Mouse (Mus musculus) c-Kit-positive CD71-negative TER-119-negative erythroid progenitor cells, embryonic 14.5 days (primary cell): ENCODE measurements around the gene Scgb1a1.
"Not testable (repeated sequence)": the region's sequence is repeated elsewhere in the genome, so short reads cannot be mapped to it uniquely, and the experiment has no call there.

Source experiments
- DNase-seq: peaks from one replicate; pipeline ENCODE4 v3.0.0-alpha.2; 2013; ENCODE audit warnings: low read depth

Gene Scgb1a1

DNA sequence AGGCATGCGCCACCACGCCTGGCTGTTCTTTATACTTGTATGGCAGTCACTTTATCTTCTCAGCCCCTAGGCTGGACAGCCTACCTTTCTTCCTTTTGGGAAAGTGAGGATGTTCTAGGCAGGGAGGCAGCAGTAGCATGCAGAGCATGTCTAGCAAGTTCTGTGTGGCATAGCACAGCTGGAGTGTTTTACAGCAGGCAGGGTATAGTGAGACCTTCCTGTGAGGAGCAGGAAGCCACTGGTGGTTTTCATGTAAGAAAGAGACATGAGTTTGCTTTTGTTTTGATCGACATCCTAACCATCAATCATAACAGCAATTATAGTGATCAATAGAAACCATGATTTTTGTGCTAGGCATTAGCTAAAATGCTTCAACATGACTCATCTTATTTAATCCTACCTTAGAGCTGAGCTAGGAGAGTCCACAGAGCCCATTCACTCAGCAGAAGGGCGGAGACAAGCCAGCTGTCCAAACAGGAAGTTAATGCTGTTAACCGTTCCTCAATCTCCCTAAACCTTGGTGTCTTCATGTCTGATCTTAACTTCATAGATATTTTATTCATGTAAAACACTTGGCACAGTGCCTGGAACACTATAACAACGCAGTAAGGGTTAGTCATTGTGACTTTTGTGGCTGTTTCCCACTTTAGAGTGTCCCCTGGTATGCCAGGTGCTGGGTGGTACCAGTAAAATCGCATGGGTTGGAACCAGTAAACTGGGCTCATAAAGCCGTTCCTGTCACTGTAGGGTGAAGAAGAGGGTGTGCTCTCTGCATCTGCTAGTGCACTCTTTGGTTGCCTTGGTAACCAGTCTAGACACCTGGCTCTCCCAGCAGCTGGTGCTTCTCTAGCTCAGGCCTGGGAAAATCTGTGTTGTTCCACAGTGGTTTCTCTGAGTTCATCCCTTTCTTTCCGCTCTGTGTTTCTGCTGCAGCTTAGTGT is 21.9 kb downstream of the Scgb1a1 start:
- no peak for DNase-seq

DNA sequence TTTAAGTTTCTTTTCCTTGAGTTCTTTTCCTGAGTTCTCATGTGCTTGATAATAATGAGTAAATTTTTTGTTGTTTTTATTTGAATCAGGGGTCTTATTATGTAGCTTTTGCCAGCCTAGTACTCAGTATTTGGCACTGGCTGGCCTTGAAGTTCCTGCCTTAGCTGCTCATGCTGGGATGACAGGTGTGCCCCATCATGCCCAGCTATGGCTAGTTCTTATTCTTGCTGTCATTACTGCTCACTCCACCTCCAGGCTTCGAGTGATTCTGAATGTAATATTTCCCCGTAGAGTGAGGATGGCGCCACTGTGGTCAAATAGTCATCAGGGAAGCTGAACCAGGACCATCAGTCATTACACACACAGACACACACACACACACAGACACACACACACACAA is 23.9 kb downstream of the Scgb1a1 start:
- no peak for DNase-seq

DNA sequence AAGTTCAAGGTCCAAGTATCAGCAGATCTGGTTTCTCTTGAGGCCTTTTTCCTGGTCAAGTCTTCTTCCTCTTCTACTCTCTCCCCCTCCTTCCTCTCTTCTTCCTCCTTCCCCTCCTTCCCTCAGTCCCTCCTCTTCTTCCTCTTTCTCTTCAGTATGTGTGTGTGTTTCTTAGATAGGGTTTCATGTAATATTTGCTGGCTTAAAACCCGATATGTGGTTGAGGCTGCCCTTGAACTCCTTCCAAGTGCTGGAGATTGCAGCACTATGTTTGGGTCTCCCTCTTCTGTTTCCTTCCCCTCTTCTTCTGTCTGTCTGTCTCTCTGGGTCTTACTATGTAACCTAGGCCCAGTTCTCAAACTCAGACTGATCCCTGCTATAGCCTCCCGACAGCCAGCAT is 24.9 kb downstream of the Scgb1a1 start:
- no peak for DNase-seq

DNA sequence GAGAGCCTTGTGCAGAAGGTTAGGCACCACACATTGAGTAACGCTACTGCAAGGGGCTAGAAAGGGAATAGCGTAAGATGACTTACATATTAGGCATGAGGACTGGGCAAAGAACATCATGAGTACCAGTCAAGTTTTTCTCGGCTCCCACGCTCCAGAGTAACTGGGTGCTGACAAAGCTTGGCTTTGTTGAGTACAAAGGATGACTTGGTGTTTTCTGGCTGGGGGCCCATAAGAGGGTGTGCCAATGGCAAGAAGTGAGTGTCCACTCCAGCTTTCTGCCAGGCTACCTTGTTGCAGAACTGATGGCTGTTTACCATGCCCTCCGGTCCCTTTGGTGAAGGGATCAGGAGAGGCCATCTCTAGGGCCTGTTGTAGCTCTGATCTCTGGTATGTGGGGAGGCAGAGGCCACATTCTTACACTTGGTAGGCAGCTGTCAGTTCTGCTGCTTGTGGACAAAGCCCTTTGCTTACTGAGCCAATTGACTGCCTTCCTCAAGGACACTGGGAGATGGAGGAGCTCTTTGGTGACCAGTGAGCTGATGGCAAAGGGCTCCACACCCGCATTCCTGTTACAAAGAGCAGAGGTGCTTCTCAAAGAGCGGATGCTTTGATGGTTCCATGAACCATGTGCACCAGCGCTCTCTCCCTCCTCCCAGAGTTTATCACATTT is 26.4 kb downstream of the Scgb1a1 start:
- DNase-seq: no peak

DNA sequence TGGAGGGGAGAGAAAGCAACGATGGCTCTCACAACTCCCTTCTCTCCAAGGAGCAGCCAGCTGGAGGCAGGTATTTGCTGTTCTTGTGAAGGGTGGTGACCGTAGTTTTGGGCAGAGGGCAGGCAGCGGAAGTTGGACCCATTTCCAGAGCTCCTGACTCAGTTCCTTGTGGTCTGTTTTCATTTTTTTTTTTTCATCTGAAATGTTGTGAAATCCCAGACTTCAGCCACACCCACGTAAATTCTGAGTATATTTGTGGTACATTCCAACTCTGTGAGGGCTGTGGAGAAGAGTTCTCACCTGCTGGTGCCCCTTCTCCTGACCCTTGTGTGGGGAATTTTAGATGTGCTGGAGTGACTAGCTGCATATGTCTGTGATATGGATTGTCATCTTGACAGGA is 27.7 kb downstream of the Scgb1a1 start:
- no peak for DNase-seq

DNA sequence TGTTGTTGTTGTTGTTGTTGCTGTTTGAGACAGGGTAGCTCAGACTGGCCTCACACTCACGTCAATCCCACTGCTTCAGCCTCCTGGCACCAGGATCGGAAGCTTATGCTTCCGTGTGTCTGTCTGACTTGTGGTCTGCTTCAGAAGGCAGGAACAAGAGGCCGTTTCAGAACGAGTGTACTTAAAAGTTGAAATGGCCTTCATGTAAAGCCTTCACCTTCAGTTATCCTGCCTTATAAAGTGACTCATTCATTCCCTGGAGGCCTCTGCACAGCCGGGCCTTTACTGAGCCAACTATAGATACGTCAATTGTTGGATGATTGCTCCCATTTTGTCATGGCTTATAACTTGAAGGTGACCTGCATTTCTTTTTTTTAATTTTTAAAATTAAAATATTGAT is 28.4 kb downstream of the Scgb1a1 start:
- DNase-seq: no peak

DNA sequence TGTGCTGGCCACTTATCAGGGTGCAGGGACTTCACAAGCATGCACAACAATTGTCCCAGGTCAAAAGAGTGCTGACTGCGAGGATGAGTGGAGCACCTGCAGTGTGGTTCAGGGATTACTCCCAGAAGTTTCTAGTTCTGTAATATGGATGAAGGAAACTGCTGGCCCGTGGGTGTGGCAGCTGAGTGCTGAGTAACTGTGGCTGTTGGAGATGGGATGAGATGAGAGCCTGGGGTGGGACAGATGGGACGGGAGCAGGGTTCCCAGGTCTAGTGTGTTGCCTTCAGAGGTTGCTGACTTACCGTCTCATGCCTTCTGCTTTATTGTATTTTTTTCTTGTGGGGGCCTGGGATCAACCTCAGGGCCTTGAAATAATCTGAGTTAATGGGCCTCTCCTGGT is 28.8 kb downstream of the Scgb1a1 start:
- DNase-seq: no peak

DNA sequence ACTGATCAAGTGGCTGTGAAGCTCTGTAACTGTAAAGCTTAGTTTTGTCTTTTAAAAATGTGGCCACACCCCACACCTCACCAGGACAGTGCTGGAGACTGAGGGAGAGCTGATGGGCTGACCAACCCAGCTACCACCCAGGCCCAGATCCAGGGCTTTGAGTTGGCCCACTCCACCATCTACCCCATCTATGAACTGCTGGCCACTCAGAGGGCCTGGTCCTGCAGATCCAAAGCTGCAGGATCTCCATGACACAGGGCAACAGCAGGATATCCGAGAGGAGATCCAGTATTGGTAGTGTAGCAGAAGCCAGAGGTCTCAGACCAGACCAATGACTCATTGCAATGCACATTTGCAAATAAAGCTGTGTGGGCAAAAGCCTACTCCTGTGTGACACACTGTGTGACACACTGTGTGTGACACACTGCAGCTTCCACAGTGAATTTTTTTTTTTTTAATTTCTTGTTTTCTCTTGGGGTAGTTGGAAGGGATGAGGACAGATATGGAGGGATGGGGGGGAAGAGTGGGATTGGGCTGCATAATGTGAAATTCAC is 29.4 kb downstream of the Scgb1a1 start:
- DNase-seq: no peak

DNA sequence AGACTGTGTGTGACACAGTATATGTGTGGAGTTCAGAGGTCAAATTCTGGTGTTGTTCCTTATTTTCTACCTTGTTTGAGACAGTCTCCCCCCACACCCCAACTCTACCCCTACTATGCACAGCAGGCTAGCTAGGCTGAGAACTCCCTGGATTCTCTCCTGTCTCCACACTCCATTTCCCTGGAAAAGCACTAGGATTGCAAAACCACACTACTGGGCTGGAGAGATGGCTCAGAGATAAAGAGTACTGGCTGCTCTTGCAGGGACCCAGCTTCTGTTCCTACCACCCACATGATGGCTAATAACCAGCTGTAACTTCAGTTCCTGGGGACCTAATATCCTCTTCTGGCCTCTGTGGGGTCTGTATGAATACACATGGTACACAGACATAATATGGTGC is 30.1 kb downstream of the Scgb1a1 start:
- DNase-seq: no peak

DNA sequence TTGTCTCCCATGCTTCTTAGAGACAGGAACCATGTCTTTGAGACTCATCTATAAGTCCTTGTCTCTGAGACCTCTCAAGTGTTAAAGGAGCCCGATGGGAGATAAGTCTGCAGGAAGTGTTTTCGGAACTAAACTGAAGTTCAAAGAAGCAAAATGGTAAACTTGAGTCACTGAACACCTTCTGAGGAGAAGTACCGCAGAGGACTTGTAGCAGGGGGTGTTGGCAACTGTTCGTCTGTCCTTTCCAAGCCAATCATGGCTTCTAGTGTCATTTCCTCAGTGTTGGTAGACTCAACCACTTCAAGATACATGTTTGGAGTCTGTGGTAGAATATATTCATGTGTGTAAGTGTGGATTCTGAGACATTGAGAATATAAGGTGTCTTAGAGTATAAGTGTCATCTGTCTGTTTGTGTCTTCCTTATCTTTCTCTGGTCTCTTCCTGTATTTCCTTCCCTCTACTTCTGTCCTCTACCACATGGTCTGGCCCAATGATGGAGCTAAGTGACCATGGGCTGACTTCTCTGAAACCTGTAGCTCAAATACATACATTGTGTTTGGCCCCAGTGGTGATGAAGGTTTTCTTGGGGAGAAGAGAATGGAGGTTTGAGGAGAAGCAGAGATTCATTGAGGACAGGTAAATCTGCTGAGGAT is 31.9 kb downstream of the Scgb1a1 start:
- DNase-seq: no peak

DNA sequence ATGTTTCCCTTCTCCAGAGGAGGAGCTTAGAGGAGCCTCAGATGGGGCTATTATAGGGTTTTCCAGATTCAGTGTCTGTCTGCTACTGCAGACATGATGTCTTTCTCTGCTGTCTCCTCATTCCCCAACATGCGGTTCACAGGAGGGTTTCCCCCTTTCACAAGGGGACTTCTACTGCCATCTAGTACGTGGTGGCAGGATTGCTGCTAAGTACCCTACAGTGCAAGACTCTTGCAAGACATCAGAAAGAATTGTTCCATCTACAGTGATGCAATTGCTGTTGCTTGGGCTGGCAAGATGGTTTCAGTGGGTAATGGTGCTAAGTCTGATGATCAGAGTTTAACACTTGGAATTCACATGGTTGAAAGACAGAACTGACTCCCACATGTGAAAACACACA is 32.6 kb downstream of the Scgb1a1 start:
- DNase-seq: no peak

DNA sequence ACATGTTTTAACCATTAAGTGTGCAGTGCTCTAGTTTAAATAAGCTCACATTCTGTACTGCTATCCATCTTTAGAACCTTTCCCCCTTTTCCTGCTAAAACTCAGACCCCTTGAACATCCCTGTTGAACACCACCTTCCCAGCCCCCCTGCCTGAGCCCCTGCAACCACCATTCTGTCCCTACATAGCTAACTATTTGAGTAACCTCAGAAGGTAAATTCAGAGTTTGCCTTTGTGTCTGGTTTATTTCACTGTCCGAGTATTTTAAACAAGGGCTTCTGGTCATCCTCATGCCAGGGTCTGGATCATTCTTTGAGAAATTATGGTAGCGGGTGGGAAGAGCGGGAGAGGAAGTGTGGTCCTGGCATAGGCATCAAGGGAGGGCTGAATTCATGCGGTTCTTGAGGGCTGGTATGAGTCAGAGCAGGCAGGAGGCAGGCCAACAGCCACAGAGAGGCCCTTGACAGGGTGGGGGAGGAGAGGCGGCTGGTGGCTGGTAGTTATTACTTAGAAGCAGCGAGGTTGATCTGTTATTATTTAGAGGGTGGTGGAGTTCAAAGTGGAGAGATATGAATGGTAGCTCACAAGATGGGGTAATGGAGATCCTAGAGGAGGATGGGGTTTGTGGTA is 34.8 kb downstream of the Scgb1a1 start:
- DNase-seq: no peak

DNA sequence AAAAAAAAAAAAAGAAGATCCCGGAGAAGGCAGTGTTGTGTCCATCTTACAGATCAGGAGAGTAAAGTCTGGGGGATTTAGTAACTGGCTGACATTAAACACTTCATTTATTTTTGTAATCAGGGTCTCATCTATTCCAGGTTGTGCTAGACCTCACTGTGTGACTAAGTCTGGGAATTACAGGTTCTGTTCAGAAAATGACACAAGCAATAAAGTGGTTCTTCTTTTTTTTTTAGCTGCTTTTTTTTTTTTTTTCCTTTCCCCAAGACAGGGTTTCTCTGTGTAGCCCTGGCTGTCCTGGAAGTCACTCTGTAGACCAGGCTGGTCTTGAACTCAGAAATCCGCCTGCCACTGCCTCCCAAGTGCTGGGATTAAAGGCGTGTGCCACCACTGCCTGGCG is 35.8 kb downstream of the Scgb1a1 start:
- not testable (repeated sequence) for DNase-seq

DNA sequence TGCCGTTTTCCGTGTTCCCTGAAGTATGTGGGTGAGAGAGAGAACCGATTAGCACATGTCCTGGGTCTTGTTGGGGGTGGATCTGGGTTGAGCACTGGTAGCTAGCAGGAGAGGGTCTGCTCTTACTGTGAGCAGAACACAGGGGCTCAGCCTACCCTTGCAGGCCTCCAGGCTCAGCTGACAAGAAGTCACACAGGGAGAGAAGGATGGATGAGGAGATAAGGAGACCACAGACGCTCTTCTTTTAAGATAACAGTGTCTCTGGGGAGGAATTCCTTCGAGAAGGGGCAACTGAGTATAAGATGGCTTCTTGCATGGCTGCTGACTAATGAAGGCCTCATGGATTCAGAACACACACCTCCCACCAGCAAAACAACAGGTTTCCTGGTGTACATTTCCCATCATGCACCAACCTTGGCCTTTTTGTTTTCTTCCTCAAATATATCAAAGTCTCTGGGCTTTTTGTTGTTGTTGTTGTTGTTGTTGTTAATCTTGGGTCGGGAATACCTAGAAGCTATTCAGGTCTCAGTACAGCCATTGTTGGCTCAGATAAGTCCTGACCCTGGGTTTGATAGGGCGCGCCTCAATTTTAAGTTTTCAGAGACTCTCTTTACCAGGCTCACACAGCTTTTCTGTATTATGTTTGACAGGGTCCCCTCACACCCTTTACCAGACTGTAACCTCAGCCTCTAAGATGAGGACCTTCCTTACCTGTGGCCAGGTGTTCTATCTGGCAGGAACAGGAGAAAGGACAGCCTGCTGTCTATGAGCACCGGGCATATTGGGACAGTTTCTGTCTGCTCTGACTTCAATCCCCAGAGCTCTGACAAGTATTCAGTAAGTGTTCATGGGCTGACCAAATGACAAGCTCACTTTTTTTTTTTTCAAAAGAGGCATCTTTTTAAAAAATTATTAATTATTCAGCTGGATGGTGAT is 37.2 kb downstream of the Scgb1a1 start:
- no peak for DNase-seq

DNA sequence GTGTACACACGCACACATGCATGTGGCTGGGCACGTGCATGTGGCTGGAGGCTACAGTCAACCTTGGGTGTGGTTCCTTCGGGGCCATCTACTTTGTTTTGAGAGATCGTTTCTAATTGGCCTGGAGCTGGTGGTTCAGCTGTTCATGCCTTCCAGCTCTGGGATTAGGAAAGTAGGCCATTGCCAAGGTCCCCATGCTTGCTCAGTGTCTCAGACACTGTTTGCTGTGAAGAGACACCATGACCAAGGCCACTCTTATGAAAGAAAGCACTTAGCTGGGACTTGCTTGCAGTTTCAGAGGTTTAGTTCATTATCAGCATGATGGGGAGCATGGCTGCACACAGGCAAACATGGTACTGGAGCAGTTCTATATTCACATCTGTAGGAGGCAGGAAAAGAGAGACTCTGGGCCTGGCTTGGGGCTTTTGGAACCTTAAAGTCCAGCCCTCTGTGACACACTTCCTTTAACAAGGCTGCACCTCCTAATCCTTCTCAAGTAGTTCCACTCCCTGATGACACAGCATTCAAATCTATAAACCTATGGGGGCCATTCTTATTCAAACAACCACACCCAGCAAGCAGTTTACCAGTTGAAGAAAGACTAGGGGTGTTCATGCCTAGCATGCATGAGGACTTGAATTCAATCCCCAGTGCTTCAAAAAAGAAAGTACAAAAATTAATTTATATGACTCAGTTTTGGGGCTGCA is 38.6 kb downstream of the Scgb1a1 start:
- no peak for DNase-seq

DNA sequence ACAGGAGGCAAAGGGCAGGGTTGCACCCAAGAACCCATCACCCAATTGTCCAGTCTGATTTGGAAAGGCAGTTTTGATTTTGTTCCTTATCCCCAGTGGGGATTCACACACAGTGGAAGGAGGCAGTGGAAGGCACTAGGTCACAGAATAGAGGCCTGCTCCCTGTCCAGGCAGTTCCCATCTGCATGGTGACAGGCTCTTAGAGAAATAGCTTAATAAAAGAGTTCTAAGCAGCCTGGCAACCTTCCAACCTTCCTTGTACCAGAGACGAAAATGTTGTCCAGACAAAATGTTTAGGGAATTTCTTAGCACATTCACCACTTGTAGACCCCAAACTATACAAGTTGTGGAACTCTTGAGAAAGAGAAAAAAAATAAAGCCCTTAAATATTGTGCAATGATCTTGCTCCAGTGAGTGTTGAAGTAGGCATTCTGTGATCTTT is 39.8 kb downstream of the Scgb1a1 start:
- DNase-seq: no peak

DNA sequence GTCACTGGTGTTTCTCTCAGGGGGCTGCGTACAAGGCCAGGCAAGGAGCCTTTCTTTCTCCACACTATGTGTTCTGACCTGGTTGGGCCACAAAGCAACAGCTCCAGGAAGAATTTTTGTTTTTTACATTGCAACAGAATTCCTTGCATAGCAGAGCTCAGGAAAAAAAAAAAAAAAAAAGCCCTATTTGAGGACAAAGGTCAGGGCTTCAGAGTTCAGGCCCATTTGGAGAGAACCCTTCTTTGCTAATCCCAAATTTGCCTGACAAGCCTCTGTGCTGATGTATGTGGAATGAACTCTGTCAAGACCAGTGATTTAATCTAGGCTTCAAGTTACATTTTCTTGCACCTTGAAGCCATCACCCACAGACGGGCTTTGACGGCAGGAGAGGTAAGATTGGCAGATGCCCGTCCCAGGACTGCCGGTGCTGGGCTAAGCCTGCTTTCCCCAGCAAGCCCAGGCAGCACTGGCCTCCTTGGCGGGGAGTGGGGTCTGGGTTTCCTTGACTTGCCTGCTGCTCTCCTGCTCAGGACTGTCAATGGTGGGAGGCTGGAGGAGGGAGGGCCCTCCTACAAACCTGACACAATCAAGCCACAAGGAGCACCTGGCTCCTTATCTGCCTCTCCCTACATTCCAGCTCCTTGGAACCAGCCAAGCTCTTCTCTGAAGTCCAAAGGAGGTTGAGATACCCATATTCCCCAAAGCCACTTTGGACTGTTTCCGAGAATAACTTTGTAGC is 40.4 kb downstream of the Scgb1a1 start:
- no peak for DNase-seq

DNA sequence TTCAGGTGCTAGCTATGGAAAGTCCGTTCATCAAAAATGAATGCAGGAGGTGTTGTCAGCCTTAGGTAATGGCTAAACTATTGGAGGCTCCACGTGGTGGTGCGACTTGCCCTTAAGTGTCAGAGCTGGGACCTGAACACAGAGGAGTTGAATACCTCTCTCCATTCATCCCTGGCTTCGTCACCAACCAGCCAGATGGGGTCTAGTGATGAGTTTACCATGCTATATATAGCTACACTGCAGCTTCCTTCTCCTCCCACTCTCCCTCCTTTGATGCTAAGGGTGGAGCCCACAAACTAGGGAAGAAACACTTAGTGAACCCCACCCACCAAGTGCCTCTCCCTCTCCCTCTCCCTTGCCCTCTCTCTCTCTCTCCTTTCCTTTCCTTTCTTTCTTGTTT is 43.5 kb downstream of the Scgb1a1 start:
- no peak for DNase-seq

DNA sequence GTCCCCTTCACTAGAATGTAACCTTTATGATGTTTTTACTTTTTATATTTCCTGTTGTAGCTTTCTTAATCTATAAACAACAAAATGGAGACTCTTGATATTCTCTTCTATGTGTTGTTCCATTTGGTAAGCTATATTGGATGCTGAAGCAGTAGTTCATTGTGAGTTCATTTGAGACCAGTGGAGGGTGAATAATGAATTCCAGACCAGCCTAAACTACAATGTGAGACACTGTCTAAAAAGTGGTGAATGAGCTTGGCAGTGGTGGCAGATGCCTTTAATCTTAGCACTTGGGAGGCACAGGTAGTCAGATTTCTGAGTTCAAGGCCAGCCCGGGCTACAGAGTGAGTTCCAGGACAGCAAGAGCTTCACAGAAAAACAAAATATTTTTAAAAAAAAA is 44.6 kb downstream of the Scgb1a1 start:
- DNase-seq: no peak

DNA sequence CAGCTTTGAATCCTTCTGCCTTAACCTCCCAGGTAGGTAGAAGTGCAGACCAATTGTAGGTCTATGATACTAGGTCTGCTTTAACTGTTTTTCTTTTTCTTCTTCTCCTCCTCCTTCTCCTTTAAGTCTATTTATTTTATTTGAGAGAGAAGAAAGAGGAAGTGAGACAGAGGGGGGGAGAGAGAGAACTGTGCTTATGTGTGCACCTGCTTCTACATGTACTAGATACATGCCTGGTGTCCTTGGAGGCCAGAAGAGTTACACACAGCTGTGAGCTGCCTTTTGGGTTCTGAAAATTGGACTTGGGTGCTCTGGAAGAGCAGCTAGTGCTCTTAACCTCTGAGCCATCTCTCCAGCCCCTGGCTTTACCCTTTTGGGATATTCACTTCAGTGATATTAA is 46.7 kb downstream of the Scgb1a1 start:
- DNase-seq: no peak
